Mouse (Mus musculus) olfactory bulb, adult 2 months (tissue): Measurements from ENCODE around the gene Abr. TPM values are rescaled to one million over a fixed set of nuclear protein-coding genes. Genes with fewer than 3 reads are reported as not detected.

Experiments used
- H3K27ac ChIP-seq: fragments of 200-500 bp; 2 replicates; pipeline ENCODE4 v1.5.1; 2012; ENCODE audit warnings: low read depth, low read length; ENCODE audit not compliant: insufficient read depth
- H3K4me1 ChIP-seq: fragments of 200-500 bp; 2 replicates; pipeline ENCODE4 v1.6.1; 2012; ENCODE audit warnings: low read length; ENCODE audit not compliant: control insufficient read depth, insufficient read depth
- H3K4me3 ChIP-seq: fragments of 200-500 bp; 2 replicates; pipeline ENCODE4 v1.5.1; 2012; ENCODE audit warnings: mild to moderate bottlenecking, low read depth, low read length, moderate library complexity; ENCODE audit not compliant: insufficient read depth
- CTCF ChIP-seq: fragments of 200-500 bp; IDR thresholded peaks from 2 replicates; pipeline ENCODE4 v1.5.1; 2012; ENCODE audit warnings: low read depth, mild to moderate bottlenecking, low read length, moderate library complexity; ENCODE audit not compliant: insufficient read depth
- POLR2A ChIP-seq: fragments of 200-500 bp; IDR thresholded peaks from 2 replicates; pipeline ENCODE4 v1.6.1; 2012; ENCODE audit warnings: mild to moderate bottlenecking, low read depth, low read length, moderate library complexity; ENCODE audit not compliant: insufficient read depth
- WGBS: fragments of 180-500 bp; shearing (Covaris S2); methylation state at CpG from one replicate; pipeline ENCODE4 v1.1.7; 2018; 5-methylcytosine and 5-hydroxymethylcytosine counted together
- polyA plus RNA-seq: library from polyadenylated mRNA; stranded (reverse); fragments of >200 nt; gene quantifications from 2 replicates; pipeline ENCODE4 v1.2.4, GENCODE M21; 2012; ENCODE audit warnings: low replicate concordance; ENCODE audit not compliant: missing spikeins, insufficient read depth, insufficient read length

Gene Abr
- 133 and 244 TPM in 2 replicates for polyA plus RNA-seq

DNA sequence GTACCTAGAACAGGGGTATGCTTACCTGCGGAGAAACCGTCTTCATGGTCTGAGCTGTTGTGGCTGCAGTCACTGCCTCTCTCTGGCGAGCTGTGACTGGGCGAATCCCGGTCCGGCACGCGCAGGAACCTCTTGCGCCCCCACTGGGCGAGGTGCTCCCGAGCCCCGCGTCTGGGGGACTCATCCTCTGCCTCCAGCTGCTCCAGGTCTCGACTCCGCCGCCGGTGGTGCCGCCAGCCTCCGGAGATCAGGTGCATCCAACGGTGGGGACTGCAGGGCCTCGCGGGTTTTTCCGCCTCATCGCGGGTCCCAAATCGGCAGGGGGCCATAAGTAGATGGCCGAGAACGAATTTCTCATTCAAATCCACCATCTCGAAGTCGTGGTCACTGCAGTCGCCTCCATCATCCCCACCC, at the start of gene Abr:
Abr (minus strand) TSS at position 163 of the 414 bp plus-strand sequence.
- TF ChIP-seq POLR2A (no peak), CTCF (no peak)
- peaks cover 17% of the 10 kb centered on the region for H3K4me1 ChIP-seq
- H3K4me3 ChIP-seq: peak within 1 kb of the TSS; percentile 61
- no peak within 1 kb of the TSS for H3K27ac ChIP-seq
- WGBS: under 1% methylated on average over 31 of the region's 31 CpGs

- Histone ChIP-seq H3K4me1 (peaks cover 16% of the 10 kb centered on the region), H3K4me3 (no peak overlapping the region), H3K27ac (no peak overlapping the region)
- TF ChIP-seq POLR2A: no peak
- no peak for TF ChIP-seq CTCF
- WGBS: 73% methylated on average over 4 of the region's 4 CpGs
Measured at GRCm38 (mm10) chr11:76667807-76668206, 45.7 kb upstream of the Abr start.

DNA sequence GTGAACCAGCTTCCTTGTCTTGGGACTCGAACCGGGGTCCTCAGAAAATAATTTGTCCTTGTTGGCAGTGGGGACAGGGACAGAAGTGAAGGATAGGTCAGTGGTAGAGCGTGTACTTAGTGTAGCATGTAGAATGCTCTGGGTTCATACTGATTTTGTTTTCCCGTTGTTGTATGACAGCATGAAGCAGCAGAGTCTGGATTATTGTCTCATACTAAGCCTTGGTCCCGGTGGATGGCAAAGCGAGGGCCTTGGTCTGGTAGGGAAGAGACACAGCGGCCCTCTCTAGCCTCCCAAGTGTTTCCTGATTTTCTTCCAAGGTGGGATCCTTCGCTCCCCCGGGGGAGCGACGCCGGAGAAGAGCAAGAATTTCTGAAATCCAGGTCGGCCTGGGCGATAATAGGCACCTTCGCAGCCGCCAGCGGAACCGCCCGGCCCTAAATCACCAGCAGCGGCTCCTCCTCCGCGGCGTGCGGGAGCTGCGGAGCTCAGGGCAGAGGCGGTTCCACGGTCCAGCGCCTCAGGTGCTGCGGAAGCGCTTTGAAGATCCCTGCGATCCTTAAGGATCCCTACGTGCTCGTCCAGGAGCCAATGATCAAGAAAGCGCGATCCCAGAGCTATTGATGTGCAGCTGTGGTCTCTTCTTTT, 44.0 kb upstream of the Abr start:
- Histone ChIP-seq H3K4me1 (peaks cover 8% of the 10 kb centered on the region), H3K4me3 (peak overlapping the region; percentile 39), H3K27ac (no peak overlapping the region)
- no peak for TF ChIP-seq CTCF
- no peak for TF ChIP-seq POLR2A
- WGBS: 14% methylated on average over 35 of the region's 35 CpGs

GRCm38 (mm10) chr11:76661790-76662468, 39.8 kb upstream of the Abr start:
- 76% methylated on average over 7 of the region's 7 CpGs for WGBS
- Histone ChIP-seq H3K4me1 (peaks cover 8% of the 10 kb centered on the region), H3K4me3 (no peak overlapping the region), H3K27ac (no peak overlapping the region)
- no peak for TF ChIP-seq POLR2A
- TF ChIP-seq CTCF: no peak

DNA sequence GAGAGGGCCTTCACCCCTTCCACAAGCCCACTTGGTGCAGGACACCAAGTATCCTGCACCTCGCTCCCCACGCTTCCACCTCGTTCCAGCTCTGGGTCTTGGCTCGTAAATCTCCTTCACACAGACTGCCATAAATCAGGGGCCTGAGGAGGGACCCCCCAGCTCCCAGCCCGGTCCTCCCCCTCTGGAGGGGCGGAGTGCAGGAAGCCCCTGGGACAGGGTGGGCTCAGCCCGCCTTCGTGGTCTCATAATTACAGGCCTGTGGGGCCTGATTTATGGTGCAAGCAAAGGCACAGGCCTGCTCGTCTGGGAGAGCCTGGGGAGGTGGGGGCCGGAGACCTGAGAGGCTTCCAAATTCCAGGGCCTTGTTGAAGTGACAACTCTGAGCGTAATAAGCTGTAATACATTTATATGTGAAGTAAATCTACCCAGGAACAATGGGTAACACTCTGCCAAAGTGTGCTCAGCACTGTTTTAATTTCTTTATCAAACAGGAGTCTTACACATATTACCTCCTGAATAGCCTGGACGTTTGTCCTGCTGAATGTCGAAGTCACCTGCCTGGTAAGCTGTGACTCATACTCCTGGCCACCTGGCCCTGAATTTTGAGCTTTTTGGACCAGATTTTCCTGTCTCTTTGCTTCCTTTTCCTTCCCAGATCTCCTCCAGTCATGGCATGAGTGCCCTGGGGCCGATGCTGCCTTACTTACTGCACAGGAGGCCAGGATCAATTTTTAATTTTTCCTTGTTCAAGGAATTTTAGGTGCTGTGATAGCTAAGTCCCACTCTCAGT, 37.2 kb upstream of the Abr start:
- Histone ChIP-seq H3K4me3 (no peak overlapping the region), H3K27ac (no peak overlapping the region), H3K4me1 (no peaks in the 10 kb centered on the region)
- 83% methylated on average over 14 of the region's 14 CpGs for WGBS
- TF ChIP-seq CTCF (no peak), POLR2A (no peak)

GRCm38 (mm10) chr11:76657450-76657970, 35.4 kb upstream of the Abr start:
- no peak overlapping the region for H3K27ac ChIP-seq
- H3K4me1 ChIP-seq: no peaks in the 10 kb centered on the region
- no peak for TF ChIP-seq POLR2A
- no peak overlapping the region for H3K4me3 ChIP-seq
- whole genome bisulfite sequencing: 53% methylated on average over 4 of the region's 4 CpGs

- no peak overlapping the region for H3K4me3 ChIP-seq
- no peak overlapping the region for H3K27ac ChIP-seq
- H3K4me1 ChIP-seq: no peaks in the 10 kb centered on the region; the same call in 1 of the 2 replicates
- TF ChIP-seq POLR2A (no peak), CTCF (no peak)
- 5% methylated on average over 10 of the region's 10 CpGs for WGBS
Measured at GRCm38 (mm10) chr11:76655106-76655505, 33.0 kb upstream of the Abr start.

DNA sequence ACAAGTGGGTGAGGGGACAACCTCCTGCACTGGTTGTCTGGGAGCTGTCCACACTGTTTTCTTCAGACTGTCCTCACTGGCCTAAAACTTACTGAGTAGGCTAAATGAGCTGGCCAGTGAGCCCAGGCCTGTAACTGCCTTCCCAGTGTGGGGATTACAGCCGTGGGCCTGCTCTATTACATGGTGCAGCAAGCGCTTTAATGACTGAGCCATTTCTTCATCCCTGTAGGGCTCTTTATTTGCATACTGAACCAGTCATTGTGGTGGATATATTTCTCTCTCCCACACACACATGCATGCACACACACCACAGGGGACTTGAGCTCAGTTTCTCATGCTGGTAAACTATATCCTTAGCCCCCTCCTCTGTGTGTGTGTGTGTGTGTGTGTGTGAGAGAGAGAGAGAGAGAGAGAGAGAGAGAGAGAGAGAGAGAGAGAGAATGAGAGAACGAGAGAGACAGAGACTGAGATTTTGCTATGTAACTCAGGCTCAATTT, 30.8 kb upstream of the Abr start:
- H3K4me3 ChIP-seq: no peak overlapping the region
- no peaks in the 10 kb centered on the region; the same call in 1 of the 2 replicates for H3K4me1 ChIP-seq
- H3K27ac ChIP-seq: no peak overlapping the region
- TF ChIP-seq CTCF (no peak), POLR2A (no peak)
- WGBS: 43% methylated on average over 3 of the region's 3 CpGs
